Mouse (Mus musculus): Measurements from ENCODE around the gene Fmo2. TPM values are rescaled to one million over a fixed set of nuclear protein-coding genes. Genes with fewer than 3 reads are reported as not detected.

Fmo2 gene
- polyA plus RNA-seq, 1 experiment from 2014 or later: not detected

DNA sequence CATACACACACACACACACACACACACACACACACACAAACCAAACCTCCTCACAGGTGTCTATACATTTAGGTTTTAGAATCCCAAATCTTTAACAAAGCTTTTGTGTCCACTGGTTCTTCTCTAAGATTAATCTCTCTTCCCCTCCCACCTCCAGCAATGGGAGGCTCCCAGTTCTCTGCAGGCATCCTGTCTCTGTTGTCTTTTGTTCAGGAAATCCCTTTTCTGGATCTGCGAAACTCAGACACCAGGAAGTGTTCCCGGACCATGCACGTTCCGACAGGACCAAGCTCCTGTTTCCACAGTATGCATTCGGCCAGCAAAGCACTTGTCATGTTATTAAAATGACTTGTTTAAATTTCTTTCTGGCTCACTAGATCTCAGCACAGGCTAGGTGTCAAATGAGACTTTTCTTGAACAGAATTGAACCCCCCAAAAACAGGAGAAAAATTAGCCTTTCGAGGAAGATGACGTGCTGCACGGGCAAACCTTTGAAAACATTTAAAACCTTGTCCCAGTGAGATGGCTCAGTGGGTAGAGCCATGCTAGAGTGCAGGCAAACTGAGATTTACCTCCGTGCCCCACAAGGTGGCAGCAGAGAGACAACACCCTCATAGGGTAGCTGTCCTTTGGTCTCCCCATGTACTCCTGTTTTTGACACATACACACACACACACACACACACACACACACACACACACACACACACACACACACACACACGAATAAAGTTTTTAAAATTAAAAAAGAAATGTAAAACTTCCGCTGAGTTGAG lies 18.7 kb downstream of the Fmo2 start:
- Histone ChIP-seq H3K9me3 (no peaks in the 10 kb centered on the region), H3K4me1 (no peaks in the 10 kb centered on the region), H3K27me3 (ENCODE audit: insufficient read depth, poor library complexity, severe bottlenecking) (no peaks in the 10 kb centered on the region), H3K36me3 (no peaks in the 10 kb centered on the region), H3K4me3 (no peak overlapping the region), H3K27ac (no peak overlapping the region)
- WGBS: 45% methylated on average over 11 of the region's 11 CpGs
- no peak for DNase-seq (ENCODE audit: low spot score)

- no peak for DNase-seq (ENCODE audit: low spot score)
- Histone ChIP-seq H3K27ac (no peak overlapping the region), H3K4me3 (no peak overlapping the region), H3K4me1 (peaks cover 9% of the 10 kb centered on the region), H3K36me3 (no peaks in the 10 kb centered on the region), H3K27me3 (ENCODE audit: insufficient read depth, poor library complexity, severe bottlenecking) (no peaks in the 10 kb centered on the region), H3K9me3 (no peaks in the 10 kb centered on the region)
- 22% methylated on average over 3 of the region's 3 CpGs for WGBS
Measured at GRCm38 (mm10) chr1:162875091-162875490, 23.4 kb downstream of the Fmo2 start.

GRCm38 (mm10) chr1:162871701-162872311 lies 26.7 kb downstream of the Fmo2 start:
- Histone ChIP-seq H3K9me3 (no peaks in the 10 kb centered on the region), H3K4me1 (peaks cover 9% of the 10 kb centered on the region), H3K4me3 (no peak overlapping the region), H3K27ac (no peak overlapping the region), H3K36me3 (no peaks in the 10 kb centered on the region), H3K27me3 (ENCODE audit: insufficient read depth, poor library complexity, severe bottlenecking) (no peaks in the 10 kb centered on the region)
- DNase-seq (ENCODE audit: low spot score): no peak
- 49% methylated on average over 9 of the region's 9 CpGs for WGBS

- no peaks in the 10 kb centered on the region for H3K9me3 ChIP-seq
- H3K4me3 ChIP-seq: no peak overlapping the region
- H3K27ac ChIP-seq: no peak overlapping the region
- H3K27me3 ChIP-seq (ENCODE audit: insufficient read depth, poor library complexity, severe bottlenecking): no peaks in the 10 kb centered on the region
- peaks cover 9% of the 10 kb centered on the region for H3K4me1 ChIP-seq
- WGBS: 69% methylated on average over 7 of the region's 7 CpGs
- DNase-seq (ENCODE audit: low spot score): no peak
- H3K36me3 ChIP-seq: no peaks in the 10 kb centered on the region
Measured at GRCm38 (mm10) chr1:162870978-162871377, 27.5 kb downstream of the Fmo2 start.

GRCm38 (mm10) chr1:162867396-162867795 lies 31.1 kb downstream of the Fmo2 start:
- Histone ChIP-seq H3K9me3 (no peaks in the 10 kb centered on the region), H3K4me3 (no peak overlapping the region), H3K36me3 (no peaks in the 10 kb centered on the region), H3K4me1 (peaks cover 9% of the 10 kb centered on the region), H3K27me3 (ENCODE audit: insufficient read depth, poor library complexity, severe bottlenecking) (no peaks in the 10 kb centered on the region), H3K27ac (no peak overlapping the region)
- 83% methylated on average over 4 of the region's 4 CpGs for WGBS
- DNase-seq (ENCODE audit: low spot score): no peak

DNA sequence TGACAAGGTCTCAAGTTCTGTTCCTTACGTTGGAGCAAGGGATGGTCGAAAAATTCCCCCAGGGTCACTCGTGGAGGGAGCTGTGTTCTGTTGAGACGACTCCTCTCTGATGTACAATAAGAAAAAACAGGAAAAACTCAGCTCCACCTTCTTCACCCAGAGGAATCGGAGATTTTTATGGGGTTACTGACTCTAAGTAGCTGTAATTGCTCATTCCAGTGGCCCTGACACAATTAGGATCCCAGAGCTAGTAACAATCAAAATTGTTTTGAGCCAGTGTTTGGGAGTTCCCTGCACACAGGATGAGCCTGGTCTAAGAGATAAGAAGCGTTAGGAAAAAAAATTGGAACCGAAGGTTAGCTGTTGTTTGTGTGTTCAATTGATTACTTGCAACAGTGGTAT lies 32.2 kb downstream of the Fmo2 start, which contains the start of gene Fmo1:
Fmo1 (minus strand) TSS at position 331 of the 402 bp plus-strand sequence.
- no peaks in the 10 kb centered on the region for H3K9me3 ChIP-seq
- DNase-seq (ENCODE audit: low spot score): no peak
- H3K4me3 ChIP-seq: no peak within 1 kb of the TSS
- no peaks in the 10 kb centered on the region for H3K36me3 ChIP-seq
- H3K4me1 ChIP-seq: no peaks in the 10 kb centered on the region
- 49% methylated on average over 7 of the region's 7 CpGs for WGBS
- no peak within 1 kb of the TSS for H3K27ac ChIP-seq
- no peaks in the 10 kb centered on the region for H3K27me3 ChIP-seq (ENCODE audit: insufficient read depth, poor library complexity, severe bottlenecking)

- no peak overlapping the region for H3K27ac ChIP-seq
- WGBS: 67% methylated on average over 3 of the region's 3 CpGs
Measured at GRCm38 (mm10) chr1:162865493-162865830, 33.1 kb downstream of the Fmo2 start.

DNA sequence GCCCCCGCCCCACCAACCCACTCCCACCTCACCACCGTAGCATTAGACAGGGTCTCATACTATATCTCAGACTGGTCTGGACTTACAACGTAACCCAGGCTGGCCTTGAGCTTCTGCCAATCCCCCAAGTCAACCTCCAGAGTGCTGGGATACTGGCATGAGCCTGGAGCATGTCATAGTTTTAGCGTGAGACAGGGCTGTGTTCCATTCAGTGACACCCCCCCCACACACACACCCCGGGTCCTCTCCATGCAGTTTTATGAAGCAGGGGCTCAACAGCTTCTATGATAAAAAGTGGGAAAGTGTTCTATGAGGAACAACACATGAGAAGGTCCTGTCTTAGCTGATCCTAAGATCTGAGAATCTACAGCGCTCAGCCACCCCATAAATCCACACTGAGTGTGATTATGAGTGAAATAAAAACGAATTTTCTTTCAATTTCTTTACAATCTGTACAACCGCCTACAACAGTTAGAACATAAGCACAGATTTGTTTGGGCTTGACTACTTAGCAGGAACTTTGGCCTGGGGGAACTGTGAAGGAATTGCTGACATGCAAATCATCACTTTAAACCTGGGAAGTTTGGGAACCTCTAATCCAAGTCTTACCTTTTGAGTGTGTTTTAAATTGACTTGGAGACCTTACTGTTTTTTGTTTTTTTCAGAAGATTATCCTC lies 33.6 kb downstream of the Fmo2 start:
- Histone ChIP-seq H3K4me1 (no peaks in the 10 kb centered on the region), H3K27ac (no peak overlapping the region), H3K36me3 (no peaks in the 10 kb centered on the region), H3K9me3 (no peaks in the 10 kb centered on the region), H3K27me3 (ENCODE audit: insufficient read depth, poor library complexity, severe bottlenecking) (no peaks in the 10 kb centered on the region), H3K4me3 (no peak overlapping the region)
- DNase-seq (ENCODE audit: low spot score): no peak
- 78% methylated on average over 8 of the region's 8 CpGs for WGBS

More at GRCm38 (mm10) chr1:162865493-162865830, 33.1 kb downstream of the Fmo2 start:
- H3K27me3 ChIP-seq (ENCODE audit: insufficient read depth, poor library complexity, severe bottlenecking): no peaks in the 10 kb centered on the region
- H3K36me3 ChIP-seq: no peaks in the 10 kb centered on the region
- no peak overlapping the region for H3K4me3 ChIP-seq
- H3K9me3 ChIP-seq: no peaks in the 10 kb centered on the region
- H3K4me1 ChIP-seq: no peaks in the 10 kb centered on the region
- no peak for DNase-seq (ENCODE audit: low spot score)

GRCm38 (mm10) chr1:162864279-162864678 lies 34.2 kb downstream of the Fmo2 start:
- H3K4me3 ChIP-seq: no peak overlapping the region
- H3K4me1 ChIP-seq: 0 out of 2 replicates have a peak, but pooled peaks cover 1% of the 10 kb centered on the region
- no peak overlapping the region for H3K27ac ChIP-seq
- H3K36me3 ChIP-seq: no peaks in the 10 kb centered on the region
- no peak for DNase-seq (ENCODE audit: low spot score)
- no peaks in the 10 kb centered on the region for H3K27me3 ChIP-seq (ENCODE audit: insufficient read depth, poor library complexity, severe bottlenecking)
- WGBS: 91% methylated on average over 5 of the region's 5 CpGs
- no peaks in the 10 kb centered on the region for H3K9me3 ChIP-seq

GRCm38 (mm10) chr1:162863579-162863978 lies 34.9 kb downstream of the Fmo2 start:
- Histone ChIP-seq H3K27me3 (ENCODE audit: insufficient read depth, poor library complexity, severe bottlenecking) (no peaks in the 10 kb centered on the region), H3K4me3 (no peak overlapping the region), H3K36me3 (no peaks in the 10 kb centered on the region), H3K4me1 (0 out of 2 replicates have a peak, but pooled peaks cover 2% of the 10 kb centered on the region), H3K9me3 (no peaks in the 10 kb centered on the region), H3K27ac (no peak overlapping the region)
- DNase-seq (ENCODE audit: low spot score): no peak
- 86% methylated on average over 3 of the region's 3 CpGs for WGBS

DNA sequence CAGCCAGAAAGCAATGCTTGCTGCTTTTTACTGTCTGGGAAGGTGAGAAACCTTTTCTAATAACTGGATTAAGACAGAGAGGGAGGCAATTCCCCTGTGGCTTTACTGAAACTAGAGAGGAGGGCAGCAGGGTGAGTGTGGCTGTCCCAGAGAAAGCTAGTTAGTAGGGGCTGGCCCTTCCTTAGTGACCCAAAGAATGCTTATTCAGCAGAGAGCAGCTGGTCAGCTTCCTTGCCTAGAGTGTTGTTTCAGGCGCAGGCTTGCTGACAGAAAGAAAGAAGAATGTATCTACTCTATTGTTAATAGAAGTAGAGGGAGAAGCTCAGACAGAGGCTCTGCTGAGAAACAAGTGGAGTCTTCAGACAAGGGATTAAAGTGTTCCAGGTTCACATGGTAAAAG lies 36.2 kb downstream of the Fmo2 start:
- DNase-seq (ENCODE audit: low spot score): no peak
- H3K9me3 ChIP-seq: no peaks in the 10 kb centered on the region
- no peaks in the 10 kb centered on the region for H3K27me3 ChIP-seq (ENCODE audit: insufficient read depth, poor library complexity, severe bottlenecking)
- no peaks in the 10 kb centered on the region for H3K36me3 ChIP-seq
- 0 out of 2 replicates have a peak, but pooled peaks cover 2% of the 10 kb centered on the region for H3K4me1 ChIP-seq
- no peak overlapping the region for H3K4me3 ChIP-seq
- WGBS: 38% methylated on average over 1 of the region's 1 CpGs
- H3K27ac ChIP-seq: no peak overlapping the region

- no peak for DNase-seq (ENCODE audit: low spot score)
- Histone ChIP-seq H3K27ac (no peak overlapping the region), H3K27me3 (ENCODE audit: insufficient read depth, poor library complexity, severe bottlenecking) (no peaks in the 10 kb centered on the region), H3K4me3 (no peak overlapping the region), H3K36me3 (no peaks in the 10 kb centered on the region), H3K4me1 (0 out of 2 replicates have a peak, but pooled peaks cover 2% of the 10 kb centered on the region), H3K9me3 (no peaks in the 10 kb centered on the region)
- 86% methylated on average over 9 of the region's 9 CpGs for WGBS
Measured at GRCm38 (mm10) chr1:162859996-162860605, 38.4 kb downstream of the Fmo2 start.

- H3K27ac ChIP-seq: no peak overlapping the region
- 68% methylated on average over 10 of the region's 10 CpGs for WGBS
- H3K4me1 ChIP-seq: 0 out of 2 replicates have a peak, but pooled peaks cover 2% of the 10 kb centered on the region
- no peaks in the 10 kb centered on the region for H3K27me3 ChIP-seq (ENCODE audit: insufficient read depth, poor library complexity, severe bottlenecking)
- no peak for DNase-seq (ENCODE audit: low spot score)
- H3K4me3 ChIP-seq: no peak overlapping the region
- no peaks in the 10 kb centered on the region for H3K36me3 ChIP-seq
- no peaks in the 10 kb centered on the region for H3K9me3 ChIP-seq
Measured at GRCm38 (mm10) chr1:162859545-162859976, 39.0 kb downstream of the Fmo2 start.

All from heart, embryonic 10.5 days (tissue).